Mouse (Mus musculus): ENCODE measurements around the gene Gipc1. TPM values are rescaled to one million over a fixed set of nuclear protein-coding genes. Genes with fewer than 3 reads are reported as not detected.

Gipc1 gene
- polyA plus RNA-seq, 1 experiment from 2014 or later = 107 TPM

- no peak within 1 kb of the TSS; the same call in 1 of the 2 replicates for H3K9ac ChIP-seq (ENCODE audit: low read depth, low read length)
- WGBS = 26% methylated on average over 13 of the region's 14 CpGs
- H3K27ac ChIP-seq (replicated peaks; ENCODE audit: low read depth, low read length) = peak within 1 kb of the TSS; percentile 77
- DNase-seq (ENCODE audit: low spot score) (peak; percentile 62), ATAC-seq (ENCODE audit: low read depth) (peak; percentile 16; the same call in 1 of the 2 replicates)
- no peak within 1 kb of the TSS for H3K4me3 ChIP-seq (ENCODE audit: low read depth, low read length)
- H3K36me3 ChIP-seq (ENCODE audit: control insufficient read depth, insufficient read depth, low read length) = peaks cover 29% of the 10 kb centered on the region
- H3K9me3 ChIP-seq (ENCODE audit: control insufficient read depth, low read length) = no peaks in the 10 kb centered on the region
- H3K4me2 ChIP-seq (ENCODE audit: low read depth, low read length) = peak within 1 kb of the TSS; percentile 38
- no peaks in the 10 kb centered on the region for H3K27me3 ChIP-seq (replicated peaks; ENCODE audit: control insufficient read depth, insufficient read depth, low read length)
- peaks cover 49% of the 10 kb centered on the region for H3K4me1 ChIP-seq (ENCODE audit: control insufficient read depth, insufficient read depth, low read length)
Observed at GRCm38 (mm10) chr8:83665969-83666865, 13.7 kb downstream of the Gipc1 start, which contains the start of gene Ptger1. TSS of gene Ptger1 (plus strand) at chr8:83666678.

GRCm38 (mm10) chr8:83666866-83667234 is 14.4 kb downstream of the Gipc1 start:
- no peak for ATAC-seq (ENCODE audit: low read depth)
- Histone ChIP-seq H3K4me2 (ENCODE audit: low read depth, low read length) (peak overlapping the region; percentile 38), H3K9me3 (ENCODE audit: control insufficient read depth, low read length) (no peaks in the 10 kb centered on the region), H3K9ac (ENCODE audit: low read depth, low read length) (no peak overlapping the region; the same call in 1 of the 2 replicates), H3K27me3 (replicated peaks; ENCODE audit: control insufficient read depth, insufficient read depth, low read length) (no peaks in the 10 kb centered on the region), H3K27ac (replicated peaks; ENCODE audit: low read depth, low read length) (peak overlapping the region; percentile 77), H3K4me3 (ENCODE audit: low read depth, low read length) (no peak overlapping the region), H3K36me3 (ENCODE audit: control insufficient read depth, insufficient read depth, low read length) (peaks cover 36% of the 10 kb centered on the region), H3K4me1 (ENCODE audit: control insufficient read depth, insufficient read depth, low read length) (peaks cover 44% of the 10 kb centered on the region)
- WGBS = 92% methylated on average over 3 of the region's 3 CpGs
- DNase-seq (ENCODE audit: low spot score) = no peak

GRCm38 (mm10) chr8:83667526-83667925 is 15.0 kb downstream of the Gipc1 start:
- Histone ChIP-seq H3K27me3 (replicated peaks; ENCODE audit: control insufficient read depth, insufficient read depth, low read length) (no peaks in the 10 kb centered on the region), H3K4me2 (ENCODE audit: low read depth, low read length) (peak overlapping the region; percentile 80), H3K9ac (ENCODE audit: low read depth, low read length) (no peak overlapping the region), H3K4me3 (ENCODE audit: low read depth, low read length) (peak overlapping the region; percentile 40; the same call in 1 of the 2 replicates), H3K27ac (replicated peaks; ENCODE audit: low read depth, low read length) (no peak overlapping the region), H3K9me3 (ENCODE audit: control insufficient read depth, low read length) (no peaks in the 10 kb centered on the region), H3K4me1 (ENCODE audit: control insufficient read depth, insufficient read depth, low read length) (peaks cover 40% of the 10 kb centered on the region), H3K36me3 (ENCODE audit: control insufficient read depth, insufficient read depth, low read length) (peaks cover 42% of the 10 kb centered on the region)
- ATAC-seq (ENCODE audit: low read depth) = no peak
- DNase-seq (ENCODE audit: low spot score) = no peak
- 91% methylated on average over 10 of the region's 10 CpGs for WGBS

GRCm38 (mm10) chr8:83668010-83668916 is 15.8 kb downstream of the Gipc1 start:
- Histone ChIP-seq H3K36me3 (ENCODE audit: control insufficient read depth, insufficient read depth, low read length) (peaks cover 50% of the 10 kb centered on the region), H3K9ac (ENCODE audit: low read depth, low read length) (peak overlapping the region; percentile 67), H3K27me3 (replicated peaks; ENCODE audit: control insufficient read depth, insufficient read depth, low read length) (no peaks in the 10 kb centered on the region), H3K4me3 (ENCODE audit: low read depth, low read length) (peak overlapping the region; percentile 40), H3K9me3 (ENCODE audit: control insufficient read depth, low read length) (no peaks in the 10 kb centered on the region), H3K4me1 (ENCODE audit: control insufficient read depth, insufficient read depth, low read length) (peaks cover 37% of the 10 kb centered on the region), H3K4me2 (ENCODE audit: low read depth, low read length) (peak overlapping the region; percentile 80), H3K27ac (replicated peaks; ENCODE audit: low read depth, low read length) (no peak overlapping the region)
- WGBS = 29% methylated on average over 53 of the region's 80 CpGs
- DNase-seq (ENCODE audit: low spot score) (peak; percentile 85), ATAC-seq (ENCODE audit: low read depth) (peak; percentile 69)

- no peak overlapping the region for H3K4me3 ChIP-seq (ENCODE audit: low read depth, low read length)
- no peak overlapping the region for H3K27ac ChIP-seq (replicated peaks; ENCODE audit: low read depth, low read length)
- WGBS = 78% methylated on average over 16 of the region's 16 CpGs
- H3K4me2 ChIP-seq (ENCODE audit: low read depth, low read length) = peak overlapping the region; percentile 80; the same call in 1 of the 2 replicates
- no peaks in the 10 kb centered on the region for H3K9me3 ChIP-seq (ENCODE audit: control insufficient read depth, low read length)
- H3K36me3 ChIP-seq (ENCODE audit: control insufficient read depth, insufficient read depth, low read length) = peaks cover 50% of the 10 kb centered on the region
- ATAC-seq (ENCODE audit: low read depth) (no peak), DNase-seq (ENCODE audit: low spot score) (no peak)
- H3K4me1 ChIP-seq (ENCODE audit: control insufficient read depth, insufficient read depth, low read length) = peaks cover 37% of the 10 kb centered on the region
- no peaks in the 10 kb centered on the region for H3K27me3 ChIP-seq (replicated peaks; ENCODE audit: control insufficient read depth, insufficient read depth, low read length)
- no peak overlapping the region for H3K9ac ChIP-seq (ENCODE audit: low read depth, low read length)
Observed at GRCm38 (mm10) chr8:83669013-83669412, 16.5 kb downstream of the Gipc1 start.

- peaks cover 73% of the 10 kb centered on the region for H3K36me3 ChIP-seq (ENCODE audit: control insufficient read depth, insufficient read depth, low read length)
- no peak overlapping the region for H3K4me3 ChIP-seq (ENCODE audit: low read depth, low read length)
- peaks cover 6% of the 10 kb centered on the region for H3K4me1 ChIP-seq (ENCODE audit: control insufficient read depth, insufficient read depth, low read length)
- no peak overlapping the region for H3K27ac ChIP-seq (replicated peaks; ENCODE audit: low read depth, low read length)
- ATAC-seq (ENCODE audit: low read depth) (no peak), DNase-seq (ENCODE audit: low spot score) (no peak)
- H3K9me3 ChIP-seq (ENCODE audit: control insufficient read depth, low read length) = no peaks in the 10 kb centered on the region
- H3K4me2 ChIP-seq (ENCODE audit: low read depth, low read length) = no peak overlapping the region
- H3K27me3 ChIP-seq (replicated peaks; ENCODE audit: control insufficient read depth, insufficient read depth, low read length) = no peaks in the 10 kb centered on the region
- H3K9ac ChIP-seq (ENCODE audit: low read depth, low read length) = no peak overlapping the region
- 43% methylated on average over 5 of the region's 5 CpGs for WGBS
Observed at GRCm38 (mm10) chr8:83672936-83673335, 20.5 kb downstream of the Gipc1 start.

- 90% methylated on average over 5 of the region's 5 CpGs for WGBS
- Histone ChIP-seq H3K27me3 (replicated peaks; ENCODE audit: control insufficient read depth, insufficient read depth, low read length) (no peaks in the 10 kb centered on the region), H3K36me3 (ENCODE audit: control insufficient read depth, insufficient read depth, low read length) (peaks cover 89% of the 10 kb centered on the region)
Observed at GRCm38 (mm10) chr8:83674497-83674896, 22.0 kb downstream of the Gipc1 start.

GRCm38 (mm10) chr8:83679866-83680265 is 27.4 kb downstream of the Gipc1 start:
- Histone ChIP-seq H3K4me3 (ENCODE audit: low read depth, low read length) (no peak overlapping the region), H3K27me3 (replicated peaks; ENCODE audit: control insufficient read depth, insufficient read depth, low read length) (no peaks in the 10 kb centered on the region), H3K9me3 (ENCODE audit: control insufficient read depth, low read length) (no peaks in the 10 kb centered on the region), H3K4me1 (ENCODE audit: control insufficient read depth, insufficient read depth, low read length) (peaks cover 18% of the 10 kb centered on the region), H3K27ac (replicated peaks; ENCODE audit: low read depth, low read length) (no peak overlapping the region), H3K4me2 (ENCODE audit: low read depth, low read length) (no peak overlapping the region), H3K9ac (ENCODE audit: low read depth, low read length) (no peak overlapping the region), H3K36me3 (ENCODE audit: control insufficient read depth, insufficient read depth, low read length) (peaks cover 82% of the 10 kb centered on the region)
- ATAC-seq (ENCODE audit: low read depth) (no peak), DNase-seq (ENCODE audit: low spot score) (no peak)
- 88% methylated on average over 12 of the region's 12 CpGs for WGBS

More at GRCm38 (mm10) chr8:83674497-83674896, 22.0 kb downstream of the Gipc1 start:
- DNase-seq (ENCODE audit: low spot score) (no peak), ATAC-seq (ENCODE audit: low read depth) (no peak)
- Histone ChIP-seq H3K4me3 (ENCODE audit: low read depth, low read length) (no peak overlapping the region), H3K9me3 (ENCODE audit: control insufficient read depth, low read length) (no peaks in the 10 kb centered on the region), H3K9ac (ENCODE audit: low read depth, low read length) (no peak overlapping the region), H3K4me2 (ENCODE audit: low read depth, low read length) (no peak overlapping the region), H3K4me1 (ENCODE audit: control insufficient read depth, insufficient read depth, low read length) (no peaks in the 10 kb centered on the region), H3K27ac (replicated peaks; ENCODE audit: low read depth, low read length) (no peak overlapping the region)

All from embryonic facial prominence, embryonic 14.5 days (tissue).